Mouse (Mus musculus): Measurements from ENCODE around the gene Mab21l1. TPM values are rescaled to one million over a fixed set of nuclear protein-coding genes. Genes with fewer than 3 reads are reported as not detected.

Gene Mab21l1
- polyA plus RNA-seq, 1 experiment = 45.4 TPM

DNA sequence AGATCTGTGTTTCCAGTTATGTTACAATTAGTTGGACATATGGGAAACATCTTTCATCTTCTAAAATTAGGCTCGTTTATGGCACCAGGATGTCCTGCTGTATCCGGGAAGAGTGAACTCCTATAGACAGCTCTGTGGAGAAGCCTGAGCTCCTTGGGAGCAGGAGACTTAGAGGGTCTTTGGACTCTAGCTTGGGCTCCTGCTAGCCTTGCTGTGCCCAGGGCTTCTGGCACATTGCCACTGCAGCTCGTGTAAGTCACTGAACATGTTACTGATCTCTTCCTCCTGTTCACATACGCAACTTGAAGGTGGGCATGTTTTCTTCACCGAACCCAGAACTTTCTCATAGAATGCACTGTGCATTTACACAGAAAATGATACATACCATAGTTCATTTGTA lies 9.9 kb downstream of the Mab21l1 start:
- Histone ChIP-seq H3K4me3 (replicated peaks; ENCODE audit: insufficient read depth, low read depth, low read length) (no peak overlapping the region), H3K27ac (ENCODE audit: insufficient read depth, low read length) (peak overlapping the region; percentile 11; the same call in 1 of the 2 replicates), H3K27me3 (ENCODE audit: control insufficient read depth, insufficient read depth, low read length) (no peaks in the 10 kb centered on the region), H3K4me1 (ENCODE audit: control insufficient read depth, insufficient read depth, low read length) (peaks cover 16% of the 10 kb centered on the region)
- WGBS = 27% methylated on average over 5 of the region's 5 CpGs
- DNase-seq = peak; percentile 53 to 56
- TF ChIP-seq CTCF (IDR thresholded peaks at IDR 0.05; ENCODE audit: borderline replicate concordance, insufficient read depth, low read depth, low read length) (no peak), POLR2A (IDR thresholded peaks at IDR 0.05; ENCODE audit: borderline replicate concordance, insufficient read depth, low read length) (no peak)

DNA sequence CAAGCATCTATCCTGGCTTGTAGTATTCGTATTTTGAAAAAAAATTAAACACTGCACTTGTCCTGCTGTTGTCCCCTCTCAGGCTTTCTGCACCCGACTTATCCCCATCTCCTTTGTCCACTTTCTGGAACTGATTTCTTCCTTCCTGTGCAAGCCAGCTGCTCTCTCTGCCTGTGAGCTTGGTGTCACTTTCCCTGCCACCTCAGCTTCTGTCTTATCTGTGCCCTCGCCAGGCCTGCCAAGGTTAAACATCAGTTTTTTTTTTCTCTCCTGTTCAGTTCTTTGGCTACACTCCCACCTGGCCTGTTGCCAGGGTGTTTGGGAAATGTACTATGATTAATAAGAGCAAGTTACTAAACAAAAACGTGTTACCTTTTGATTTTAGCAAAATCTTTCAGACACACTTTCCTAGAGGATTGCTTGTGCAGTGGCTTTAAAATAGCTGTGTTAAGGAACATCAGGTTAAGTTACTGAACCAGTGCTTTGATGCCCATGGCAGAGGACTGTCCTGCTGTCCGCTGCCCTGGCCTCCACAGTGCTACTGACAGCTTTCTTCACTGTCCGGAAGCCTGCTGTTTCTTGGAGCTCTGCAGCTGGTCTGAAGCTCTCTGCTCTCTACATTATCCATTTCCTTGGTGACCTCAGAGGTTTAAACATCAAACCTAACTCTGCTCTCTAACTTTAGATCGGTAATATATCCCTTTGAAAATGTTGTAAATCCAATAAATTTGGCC lies 11.7 kb downstream of the Mab21l1 start:
- Histone ChIP-seq H3K27ac (ENCODE audit: insufficient read depth, low read length) (no peak overlapping the region), H3K4me3 (replicated peaks; ENCODE audit: insufficient read depth, low read depth, low read length) (no peak overlapping the region), H3K4me1 (ENCODE audit: control insufficient read depth, insufficient read depth, low read length) (peaks cover 16% of the 10 kb centered on the region), H3K27me3 (ENCODE audit: control insufficient read depth, insufficient read depth, low read length) (no peaks in the 10 kb centered on the region)
- no peak for TF ChIP-seq CTCF (IDR thresholded peaks at IDR 0.05; ENCODE audit: borderline replicate concordance, insufficient read depth, low read depth, low read length)
- peak; percentile 66 for DNase-seq
- 27% methylated on average over 7 of the region's 7 CpGs for WGBS

DNA sequence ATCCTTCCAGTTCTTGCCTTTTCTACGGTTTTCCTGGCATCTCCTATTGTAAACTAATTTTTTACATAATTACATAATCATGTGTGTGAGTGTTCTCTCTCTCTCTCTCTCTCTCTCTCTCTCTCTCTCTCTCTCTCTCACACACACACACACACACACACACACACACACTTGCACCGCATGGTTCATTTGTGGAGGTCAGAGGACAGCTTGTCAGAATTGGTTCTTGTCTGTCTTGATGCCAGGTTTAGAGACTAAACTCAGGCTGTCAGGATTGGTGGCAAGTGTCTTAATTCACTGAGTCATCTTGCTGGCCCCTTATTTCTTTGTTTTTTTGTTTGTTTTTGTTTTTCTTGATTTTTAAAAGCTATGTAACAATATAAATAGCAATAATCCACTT lies 12.5 kb downstream of the Mab21l1 start:
- no peak overlapping the region for H3K4me3 ChIP-seq (replicated peaks; ENCODE audit: insufficient read depth, low read depth, low read length)
- H3K4me1 ChIP-seq (ENCODE audit: control insufficient read depth, insufficient read depth, low read length) = peaks cover 16% of the 10 kb centered on the region
- DNase-seq = no peak
- no peak overlapping the region for H3K27ac ChIP-seq (ENCODE audit: insufficient read depth, low read length)
- TF ChIP-seq POLR2A (IDR thresholded peaks at IDR 0.05; ENCODE audit: borderline replicate concordance, insufficient read depth, low read length) (no peak), CTCF (IDR thresholded peaks at IDR 0.05; ENCODE audit: borderline replicate concordance, insufficient read depth, low read depth, low read length) (no peak)
- 50% methylated on average over 2 of the region's 2 CpGs for WGBS
- no peaks in the 10 kb centered on the region for H3K27me3 ChIP-seq (ENCODE audit: control insufficient read depth, insufficient read depth, low read length)

DNA sequence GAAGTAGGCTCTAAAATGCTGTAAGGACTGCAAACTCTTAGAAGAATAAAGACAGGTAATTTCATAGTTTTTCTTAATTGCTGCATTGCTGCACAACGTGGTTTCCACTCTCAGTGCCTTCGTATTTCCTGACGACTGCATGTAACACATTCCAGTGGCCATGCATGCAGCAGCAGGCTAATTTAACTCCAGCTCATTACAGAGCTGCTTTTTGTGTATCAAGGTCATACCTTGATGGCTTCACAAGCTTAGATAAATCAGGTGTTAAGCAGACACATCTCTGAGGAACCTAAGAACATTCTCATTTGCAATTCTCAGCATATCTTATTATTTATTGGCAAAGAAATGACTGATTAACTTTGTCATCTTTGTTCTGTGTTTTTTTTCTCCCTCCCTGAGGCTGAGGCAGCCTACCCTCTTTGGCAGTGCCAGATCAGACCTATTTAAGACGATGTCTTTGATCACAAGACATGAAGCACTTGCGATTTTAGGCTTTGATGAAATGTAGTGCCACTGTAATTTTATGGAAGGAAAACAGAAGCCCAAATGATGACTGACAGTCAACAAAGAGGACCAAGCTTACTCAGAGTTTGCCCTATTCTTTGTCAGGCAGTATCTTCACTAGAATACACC lies 32.8 kb downstream of the Mab21l1 start:
- WGBS = 67% methylated on average over 5 of the region's 5 CpGs

DNA sequence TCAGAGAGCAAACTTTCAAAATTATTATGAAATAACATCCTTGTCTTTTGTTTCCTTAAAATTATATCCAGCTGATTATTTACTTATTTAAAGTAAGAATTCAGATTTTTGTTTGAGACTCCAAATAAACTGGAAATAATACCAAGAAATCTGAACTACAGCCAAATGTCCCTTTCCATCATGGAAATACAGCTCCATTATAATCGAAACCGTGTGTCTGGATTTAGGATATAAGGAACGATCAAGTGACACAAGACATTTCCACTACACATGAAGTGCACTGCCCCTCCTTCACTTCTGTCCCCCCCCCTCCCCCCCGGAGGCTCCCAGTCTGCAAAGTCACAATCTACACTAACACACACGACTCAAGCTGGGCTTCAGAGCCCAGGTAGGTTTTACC lies 33.8 kb downstream of the Mab21l1 start:
- Histone ChIP-seq H3K27ac (ENCODE audit: insufficient read depth, low read length) (no peak overlapping the region), H3K4me1 (ENCODE audit: control insufficient read depth, insufficient read depth, low read length) (peaks cover 5% of the 10 kb centered on the region), H3K27me3 (ENCODE audit: control insufficient read depth, insufficient read depth, low read length) (no peaks in the 10 kb centered on the region), H3K4me3 (replicated peaks; ENCODE audit: insufficient read depth, low read depth, low read length) (no peak overlapping the region)
- TF ChIP-seq CTCF (IDR thresholded peaks at IDR 0.05; ENCODE audit: borderline replicate concordance, insufficient read depth, low read depth, low read length) = no peak
- TF ChIP-seq POLR2A (IDR thresholded peaks at IDR 0.05; ENCODE audit: borderline replicate concordance, insufficient read depth, low read length) = no peak
- no peak for DNase-seq
- 42% methylated on average over 5 of the region's 5 CpGs for WGBS

More for the DNA sequence above, 32.8 kb downstream of the Mab21l1 start:
- Histone ChIP-seq H3K27ac (ENCODE audit: insufficient read depth, low read length) (no peak overlapping the region), H3K4me3 (replicated peaks; ENCODE audit: insufficient read depth, low read depth, low read length) (no peak overlapping the region), H3K27me3 (ENCODE audit: control insufficient read depth, insufficient read depth, low read length) (no peaks in the 10 kb centered on the region), H3K4me1 (ENCODE audit: control insufficient read depth, insufficient read depth, low read length) (peaks cover 5% of the 10 kb centered on the region)
- DNase-seq = no peak
- TF ChIP-seq CTCF (IDR thresholded peaks at IDR 0.05; ENCODE audit: borderline replicate concordance, insufficient read depth, low read depth, low read length) (no peak), POLR2A (IDR thresholded peaks at IDR 0.05; ENCODE audit: borderline replicate concordance, insufficient read depth, low read length) (no peak)

DNA sequence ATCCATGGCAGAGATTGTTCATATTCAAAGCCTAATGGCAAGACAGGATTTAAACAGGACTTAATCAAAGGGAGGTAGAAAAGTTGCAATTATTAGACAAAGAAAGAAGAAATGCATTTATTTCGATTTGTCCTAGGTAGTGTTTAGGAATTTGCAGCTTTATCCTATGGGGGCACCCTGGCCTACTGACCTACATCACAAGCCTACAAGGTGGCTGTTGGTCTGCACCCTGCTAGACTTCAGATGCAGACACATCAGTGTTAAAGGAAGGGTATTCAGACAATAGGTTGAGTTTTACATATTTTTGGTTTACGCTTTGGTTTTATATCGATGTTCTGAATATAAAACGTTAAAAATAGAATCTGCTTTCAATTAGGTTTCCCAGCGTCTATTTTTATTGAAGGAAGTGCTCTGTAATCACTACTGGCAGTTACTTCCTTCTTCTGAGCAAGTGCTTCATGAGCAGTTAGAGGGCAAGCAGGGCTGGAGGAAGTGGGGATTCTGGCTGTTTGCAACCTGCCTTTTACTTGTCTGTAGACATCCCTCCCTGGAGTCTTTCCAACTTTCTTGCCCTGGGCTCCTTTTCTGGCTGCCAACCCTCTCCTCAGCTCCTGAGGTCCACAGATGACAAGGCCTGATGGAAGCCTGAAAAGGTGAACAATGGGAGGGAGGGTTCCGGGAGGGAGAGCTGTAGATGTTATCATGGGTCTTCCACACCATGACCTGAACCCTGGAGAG lies 34.5 kb downstream of the Mab21l1 start:
- no peak overlapping the region for H3K4me3 ChIP-seq (replicated peaks; ENCODE audit: insufficient read depth, low read depth, low read length)
- H3K27me3 ChIP-seq (ENCODE audit: control insufficient read depth, insufficient read depth, low read length) = no peaks in the 10 kb centered on the region
- H3K27ac ChIP-seq (ENCODE audit: insufficient read depth, low read length) = no peak overlapping the region
- peak in 1 of 2 experiments; percentile 54 for DNase-seq
- no peak for TF ChIP-seq POLR2A (IDR thresholded peaks at IDR 0.05; ENCODE audit: borderline replicate concordance, insufficient read depth, low read length)
- no peak for TF ChIP-seq CTCF (IDR thresholded peaks at IDR 0.05; ENCODE audit: borderline replicate concordance, insufficient read depth, low read depth, low read length)
- H3K4me1 ChIP-seq (ENCODE audit: control insufficient read depth, insufficient read depth, low read length) = peaks cover 5% of the 10 kb centered on the region
- 60% methylated on average over 6 of the region's 6 CpGs for WGBS

DNA sequence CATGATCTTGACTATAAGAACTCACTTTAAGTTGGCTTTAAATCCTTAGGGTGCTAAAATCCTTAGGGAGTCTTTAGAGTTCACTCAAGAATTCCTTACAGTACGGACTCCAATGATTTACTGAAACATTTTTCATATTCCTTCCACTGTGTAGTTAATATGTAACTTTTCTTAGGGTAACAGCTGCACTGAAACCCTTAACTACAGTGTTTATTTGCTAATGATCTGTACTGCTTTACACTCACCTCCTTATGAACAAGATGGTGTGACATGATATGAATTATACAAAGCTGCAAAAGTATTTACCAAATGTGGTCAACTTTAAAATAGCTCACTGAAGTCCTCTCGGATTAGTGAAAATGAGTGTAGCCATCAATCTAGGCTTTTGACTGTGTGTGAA lies 35.8 kb downstream of the Mab21l1 start:
- H3K27ac ChIP-seq (ENCODE audit: insufficient read depth, low read length) = no peak overlapping the region
- WGBS = 96% methylated on average over 2 of the region's 2 CpGs
- DNase-seq = no peak
- H3K4me3 ChIP-seq (replicated peaks; ENCODE audit: insufficient read depth, low read depth, low read length) = no peak overlapping the region
- no peaks in the 10 kb centered on the region for H3K27me3 ChIP-seq (ENCODE audit: control insufficient read depth, insufficient read depth, low read length)
- H3K4me1 ChIP-seq (ENCODE audit: control insufficient read depth, insufficient read depth, low read length) = peaks cover 5% of the 10 kb centered on the region
- no peak for TF ChIP-seq CTCF (IDR thresholded peaks at IDR 0.05; ENCODE audit: borderline replicate concordance, insufficient read depth, low read depth, low read length)
- TF ChIP-seq POLR2A (IDR thresholded peaks at IDR 0.05; ENCODE audit: borderline replicate concordance, insufficient read depth, low read length) = no peak
